Mouse (Mus musculus) bone marrow macrophage, adult 2 months (primary cell): Measurements from ENCODE around the gene Mpped2.

ENCODE experiments used
- CTCF ChIP-seq: IDR thresholded peaks from 2 replicates; pipeline ENCODE4 v1.5.1; 2012; ENCODE audit warnings: low read depth, mild to moderate bottlenecking, low read length, moderate library complexity
- POLR2A ChIP-seq: IDR thresholded peaks from 2 replicates; pipeline ENCODE4 v1.6.1; 2012; ENCODE audit warnings: mild to moderate bottlenecking, low read depth, low read length, borderline replicate concordance

GRCm38 (mm10) chr2:106821883-106822282 lies 128.8 kb downstream of the Mpped2 start:
- no peak for TF ChIP-seq CTCF
- no peak for TF ChIP-seq POLR2A
